Mouse (Mus musculus) CH12.LX (cell line): ENCODE results near the gene Vti1a. TPM values are rescaled to one million over a fixed set of nuclear protein-coding genes. Genes with fewer than 3 reads are reported as not detected.

Experiments used
- DNase-seq: peaks from one replicate; pipeline ENCODE4 v3.0.0-alpha.2; 2013; ENCODE audit errors: extremely low read depth
- H3K27ac ChIP-seq: 2 replicates; pipeline ENCODE4 v1.5.1; 2012; ENCODE audit warnings: low read depth, mild to moderate bottlenecking, control low read depth, moderate library complexity; ENCODE audit not compliant: insufficient read depth
- H3K27me3 ChIP-seq: replicated peaks from 2 replicates; pipeline ENCODE3; 2012; ENCODE audit warnings: inconsistent platforms
- H3K36me3 ChIP-seq, 2 experiments: replicated peaks in 1 of 2; 2 replicates each; pipeline versions ENCODE3 to v1.6.1; 2012; ENCODE audit warnings: inconsistent platforms in 1 of 2, low read length in 1 of 2, mild to moderate bottlenecking in 1 of 2, mixed read lengths in 1 of 2, moderate library complexity in 1 of 2; ENCODE audit not compliant: control insufficient read depth in 1 of 2, insufficient read depth in 1 of 2
- H3K4me1 ChIP-seq, 2 experiments: 2 replicates each; pipeline ENCODE4 v1.6.1; 2012; ENCODE audit warnings: inconsistent platforms in 1 of 2, moderate library complexity in 1 of 2; ENCODE audit not compliant: insufficient read depth in 2 of 2, control insufficient read depth in 1 of 2
- H3K4me2 ChIP-seq: 2 replicates; pipeline ENCODE4 v1.6.1; 2012; ENCODE audit warnings: low read depth, mild to moderate bottlenecking, control low read depth; ENCODE audit not compliant: poor library complexity, insufficient read depth, severe bottlenecking
- H3K4me3 ChIP-seq, 3 experiments: fragments of 150-350 bp in 1 of 3; sonication (generic) in 1 of 3; replicated peaks in 1 of 3; 2 replicates each; pipeline versions ENCODE3 to v1.5.1; 2011 to 2012; ENCODE audit warnings: low read depth in 2 of 3, low read length in 2 of 3, mild to moderate bottlenecking in 2 of 3, moderate library complexity in 2 of 3, control low read depth in 1 of 3, improper control_type of control experiment in 1 of 3, inconsistent platforms in 1 of 3, mixed read lengths in 1 of 3; ENCODE audit not compliant: poor library complexity in 1 of 3
- H3K79me2 ChIP-seq: replicated peaks from 2 replicates; pipeline ENCODE4 v1.6.1; 2012; ENCODE audit warnings: mild to moderate bottlenecking, moderate library complexity; ENCODE audit not compliant: control insufficient read depth, poor library complexity, insufficient read depth, severe bottlenecking; ENCODE audit errors: extremely low read depth
- H3K9ac ChIP-seq: 2 replicates; pipeline ENCODE4 v1.6.1; 2012; ENCODE audit warnings: low read depth, mild to moderate bottlenecking, control low read depth, moderate library complexity; ENCODE audit not compliant: insufficient read depth
- H3K9me3 ChIP-seq: replicated peaks from 2 replicates; pipeline ENCODE3; 2012; ENCODE audit warnings: low read length, inconsistent platforms, mixed read lengths
- BHLHE40 ChIP-seq: IDR thresholded peaks from 2 replicates; pipeline ENCODE4 v1.6.1; 2011; ENCODE audit warnings: mild to moderate bottlenecking, low read depth, low read length, improper control_type of control experiment
- CHD1 ChIP-seq: IDR thresholded peaks from 2 replicates; pipeline ENCODE4 v1.6.1; 2012; ENCODE audit warnings: low read depth, low read length, improper control_type of control experiment, inconsistent platforms
- CHD2 ChIP-seq: IDR thresholded peaks from 2 replicates; pipeline ENCODE4 v1.6.1; 2011; ENCODE audit warnings: low read length, improper control_type of control experiment
- CTCF ChIP-seq, 2 experiments: IDR thresholded peaks in 1 of 2; conservative IDR thresholded peaks in 1 of 2; 2 replicates each; pipeline ENCODE4 v1.5.1; 2011 to 2012; ENCODE audit warnings: low read depth in 2 of 2, low read length in 2 of 2, improper control_type of control experiment in 1 of 2, inconsistent platforms in 1 of 2, mild to moderate bottlenecking in 1 of 2, moderate library complexity in 1 of 2
- EP300 ChIP-seq: IDR thresholded peaks from 2 replicates; pipeline ENCODE4 v1.6.1; 2011; ENCODE audit warnings: low read length, improper control_type of control experiment
- HCFC1 ChIP-seq: IDR thresholded peaks from 2 replicates; pipeline ENCODE4 v1.6.1; 2012; ENCODE audit warnings: low read depth, mild to moderate bottlenecking, inconsistent platforms, low read length, improper control_type of control experiment
- IRF4 ChIP-seq: IDR thresholded peaks from 2 replicates; pipeline ENCODE4 v1.6.1; 2014; ENCODE audit warnings: low read depth, mild to moderate bottlenecking, inconsistent platforms, low read length, improper control_type of control experiment
- JUND ChIP-seq: conservative IDR thresholded peaks from 2 replicates; pipeline ENCODE4 v1.6.1; 2011; ENCODE audit warnings: low read depth, low read length, improper control_type of control experiment
- KAT2A ChIP-seq: IDR thresholded peaks from 2 replicates; pipeline ENCODE4 v1.6.1; 2012; ENCODE audit warnings: low read length, improper control_type of control experiment, inconsistent platforms; ENCODE audit not compliant: insufficient replicate concordance
- MAZ ChIP-seq: IDR thresholded peaks from 2 replicates; pipeline ENCODE4 v1.6.1; 2012; ENCODE audit warnings: low read depth, mild to moderate bottlenecking, inconsistent platforms, low read length, improper control_type of control experiment, moderate library complexity
- MEF2A ChIP-seq: IDR thresholded peaks from 2 replicates; pipeline ENCODE4 v1.6.1; 2014; ENCODE audit warnings: low read depth, mild to moderate bottlenecking, inconsistent platforms, low read length, improper control_type of control experiment, borderline replicate concordance
- MYC ChIP-seq: IDR thresholded peaks from 2 replicates; pipeline ENCODE4 v1.6.1; 2011; ENCODE audit warnings: low read depth, mild to moderate bottlenecking, improper control_type of control experiment, low read length
- NELFE ChIP-seq: IDR thresholded peaks from 2 replicates; pipeline ENCODE4 v1.6.1; 2011; ENCODE audit warnings: low read depth, low read length, improper control_type of control experiment
- NRF1 ChIP-seq: IDR thresholded peaks from 2 replicates; pipeline ENCODE4 v1.6.1; 2014; ENCODE audit warnings: low read depth, mild to moderate bottlenecking, inconsistent platforms, low read length, improper control_type of control experiment, moderate library complexity
- PAX5 ChIP-seq: IDR thresholded peaks from 2 replicates; pipeline ENCODE4 v1.6.1; 2012; ENCODE audit warnings: low read length, inconsistent platforms, mixed read lengths
- POLR2AphosphoS2 ChIP-seq: IDR thresholded peaks from 2 replicates; pipeline ENCODE4 v1.6.1; 2011; ENCODE audit warnings: low read depth, low read length, improper control_type of control experiment
- RAD21 ChIP-seq: IDR thresholded peaks from 2 replicates; pipeline ENCODE4 v1.6.1; 2011; ENCODE audit warnings: low read depth, mild to moderate bottlenecking, low read length, improper control_type of control experiment, moderate library complexity
- RCOR1 ChIP-seq: conservative IDR thresholded peaks from 2 replicates; pipeline ENCODE4 v1.6.1; 2012; ENCODE audit warnings: low read depth, mild to moderate bottlenecking, inconsistent platforms, low read length, improper control_type of control experiment
- SIN3A ChIP-seq: IDR thresholded peaks from 2 replicates; pipeline ENCODE4 v1.6.1; 2012; ENCODE audit warnings: low read length, improper control_type of control experiment, inconsistent platforms
- TCF12 ChIP-seq: IDR thresholded peaks from 2 replicates; pipeline ENCODE4 v1.6.1; 2014; ENCODE audit warnings: low read depth, mild to moderate bottlenecking, inconsistent platforms, low read length, improper control_type of control experiment
- UBTF ChIP-seq: IDR thresholded peaks from 2 replicates; pipeline ENCODE4 v1.6.1; 2012; ENCODE audit warnings: low read depth, mild to moderate bottlenecking, inconsistent platforms, low read length, improper control_type of control experiment, moderate library complexity
- USF1 ChIP-seq: IDR thresholded peaks from 2 replicates; pipeline ENCODE4 v1.6.1; 2014; ENCODE audit warnings: low read depth, mild to moderate bottlenecking, inconsistent platforms, low read length, improper control_type of control experiment
- ZC3H11A ChIP-seq: IDR thresholded peaks from 2 replicates; pipeline ENCODE4 v1.6.1; 2012; ENCODE audit warnings: low read depth, mild to moderate bottlenecking, inconsistent platforms, low read length, improper control_type of control experiment
- ZNF384 ChIP-seq: IDR thresholded peaks from 2 replicates; pipeline ENCODE4 v1.6.1; 2012; ENCODE audit warnings: low read depth, low read length, improper control_type of control experiment, inconsistent platforms
- dilution Hi-C: fragments of 300-500 bp; cut with MboI; formaldehyde crosslinking; loops from 2 replicates; pipeline ENCODE4 v1.14.3; 2020; ENCODE audit warnings: low sequenced_read_pairs; ENCODE audit not compliant: extremely low pct_unique_long_range_greater_than_20kb, extremely low pct_ligation_motif_present
- in situ Hi-C: fragments of 300-500 bp; cut with MboI; formaldehyde crosslinking; loops from 3 replicates; pipeline ENCODE4 v1.14.3; 2019; ENCODE audit warnings: low sequenced_read_pairs, low pct_ligation_motif_present, low pct_unique_long_range_greater_than_20kb, mixed read lengths
- polyA plus RNA-seq: library from polyadenylated mRNA; unstranded; fragments of >175 nt; gene quantifications from 2 replicates; pipeline ENCODE4 v1.2.1, GENCODE M21; 2012; ENCODE audit warnings: low read depth; ENCODE audit not compliant: insufficient read length
- total RNA-seq, 2 experiments: library from RNA; depleted of rRNA; stranded (reverse); fragments of 300-350 nt in 1 of 2; fragments of >200 nt in 1 of 2; gene quantifications; 2 replicates each; pipeline ENCODE4 v1.2.3; 2012 to 2014

Gene Vti1a
- total and polyA plus RNA-seq, 3 experiments: 22.3 to 27.6 (median 23.5) TPM

- Histone ChIP-seq H3K4me2 (no peak overlapping the region), H3K9me3 (no peaks in the 10 kb centered on the region), H3K27me3 (no peaks in the 10 kb centered on the region), H3K9ac (no peak overlapping the region), H3K4me1 (no peaks in the 10 kb centered on the region), H3K27ac (no peak overlapping the region), H3K36me3 (peaks cover 0 to 6% of the 10 kb centered on the region in 2 experiments), H3K4me3 (no peak overlapping the region), H3K79me2 (no peaks in the 10 kb centered on the region)
- DNase-seq: no peak
- TF ChIP-seq POLR2AphosphoS2 (no peak), PAX5 (no peak), IRF4 (no peak), MEF2A (no peak), HCFC1 (no peak), NELFE (no peak), ZC3H11A (no peak), RAD21 (no peak), ZNF384 (no peak), MAZ (no peak)
- dilution Hi-C loops: no loop called here
- in situ Hi-C loops: no loop called here
Observed at GRCm38 (mm10) chr19:55594451-55594850, 278.4 kb downstream of the Vti1a start.

GRCm38 (mm10) chr19:55595945-55596649, 280.0 kb downstream of the Vti1a start:
- H3K27ac ChIP-seq: no peak overlapping the region
- in situ Hi-C loops (no loop called here), dilution Hi-C loops (no loop called here)
- TF ChIP-seq EP300 (no peak), ZC3H11A (no peak), RCOR1 (no peak), TCF12 (no peak), MEF2A (no peak), MYC (no peak)
- no peaks in the 10 kb centered on the region for H3K9me3 ChIP-seq
- no peaks in the 10 kb centered on the region for H3K79me2 ChIP-seq
- H3K4me3 ChIP-seq: no peak overlapping the region
- no peak overlapping the region for H3K4me2 ChIP-seq
- no peaks in the 10 kb centered on the region for H3K27me3 ChIP-seq
- H3K36me3 ChIP-seq: peaks cover 0 to 2% of the 10 kb centered on the region in 2 experiments
- H3K4me1 ChIP-seq: no peaks in the 10 kb centered on the region
- H3K9ac ChIP-seq: no peak overlapping the region
- no peak for DNase-seq

GRCm38 (mm10) chr19:55596804-55597203, 280.7 kb downstream of the Vti1a start:
- in situ Hi-C loops: no loop called here
- Histone ChIP-seq H3K27me3 (no peaks in the 10 kb centered on the region), H3K36me3 (peaks cover 0 to 2% of the 10 kb centered on the region in 2 experiments), H3K4me1 (no peaks in the 10 kb centered on the region), H3K4me3 (no peak overlapping the region), H3K4me2 (no peak overlapping the region), H3K79me2 (no peaks in the 10 kb centered on the region), H3K27ac (no peak overlapping the region), H3K9ac (no peak overlapping the region), H3K9me3 (no peaks in the 10 kb centered on the region)
- DNase-seq: no peak
- dilution Hi-C loops: no loop called here
- no peak for TF ChIP-seq NRF1
- TF ChIP-seq CHD1: no peak
- TF ChIP-seq CTCF (conservative IDR thresholded peaks at IDR 0.05 in 1 of 2, IDR thresholded peaks at IDR 0.05 in 1 of 2; ENCODE audit: low read depth in 2 of 2, low read length in 2 of 2): no peak
- TF ChIP-seq IRF4: no peak
- no peak for TF ChIP-seq SIN3A
- no peak for TF ChIP-seq CHD2
- TF ChIP-seq UBTF: no peak
- no peak for TF ChIP-seq KAT2A
- TF ChIP-seq USF1: no peak
- TF ChIP-seq MAZ: no peak
- no peak for TF ChIP-seq BHLHE40
- TF ChIP-seq JUND: no peak
